Mouse (Mus musculus) forebrain, embryonic 11.5 days (tissue): Measurements from ENCODE around the gene Gp5. TPM values are rescaled to one million over a fixed set of nuclear protein-coding genes. Genes with fewer than 3 reads are reported as not detected.
"Not testable (repeated sequence)": the region's sequence is repeated elsewhere in the genome, so short reads cannot be mapped to it uniquely, and the experiment has no call there.

Source experiments
- ATAC-seq: fragments of 200-750 bp; cut with Nextera tagmentation; replicated peaks from 2 replicates; pipeline ENCODE4 v1.8.0; 2017; ENCODE audit warnings: moderate TSS enrichment; ENCODE audit not compliant: low FRiP score
- DNase-seq: peaks from one replicate; pipeline ENCODE4 v3.0.0-alpha.2; 2017; ENCODE audit warnings: low spot score
- H3K27ac ChIP-seq: fragments of 300-500 bp; sonication (generic); 2 replicates; pipeline ENCODE4 v1.5.1; 2014; ENCODE audit warnings: low read depth, low read length
- H3K27me3 ChIP-seq: fragments of 300-500 bp; sonication (generic); 2 replicates; pipeline ENCODE4 v1.6.1; 2014; ENCODE audit warnings: mild to moderate bottlenecking, low read length, mixed read lengths; ENCODE audit not compliant: control insufficient read depth, insufficient read depth
- H3K36me3 ChIP-seq: fragments of 300-500 bp; sonication (generic); 2 replicates; pipeline ENCODE4 v1.6.1; 2014; ENCODE audit warnings: mild to moderate bottlenecking, low read length, moderate library complexity, mixed read lengths; ENCODE audit not compliant: control insufficient read depth, insufficient read depth
- H3K4me1 ChIP-seq: fragments of 300-500 bp; sonication (generic); replicated peaks from 2 replicates; pipeline ENCODE4 v1.6.1; 2014; ENCODE audit warnings: low read length, mixed read lengths; ENCODE audit not compliant: control insufficient read depth, insufficient read depth
- H3K4me2 ChIP-seq: fragments of 300-500 bp; sonication (generic); 2 replicates; pipeline ENCODE4 v1.6.1; 2014; ENCODE audit warnings: low read depth, mild to moderate bottlenecking, low read length, moderate library complexity, mixed read lengths; ENCODE audit not compliant: severe bottlenecking
- H3K4me3 ChIP-seq: fragments of 300-500 bp; sonication (generic); 2 replicates; pipeline ENCODE4 v1.5.1; 2014; ENCODE audit warnings: low read depth, low read length
- H3K9ac ChIP-seq: fragments of 300-500 bp; sonication (generic); 2 replicates; pipeline ENCODE4 v1.6.1; 2014; ENCODE audit warnings: low read length
- H3K9me3 ChIP-seq: fragments of 300-500 bp; sonication (generic); 2 replicates; pipeline ENCODE4 v1.6.1; 2016; ENCODE audit warnings: low read length, mixed read lengths; ENCODE audit not compliant: control insufficient read depth
- WGBS: fragments of 180-500 bp; shearing (Covaris S2); extraction: QIAGEN DNeasy Blood & Tissue Kit; methylation state at CpG from one replicate; pipeline ENCODE4 v1.1.7; 2014; 5-methylcytosine and 5-hydroxymethylcytosine counted together
- polyA plus RNA-seq: library from polyadenylated mRNA; unstranded; fragments of >200 nt; fragmentation: Nextera tagmentation; extraction: Ambion mirVana; gene quantifications from 2 replicates; pipeline ENCODE4 v1.2.1, GENCODE M21; 2014

Gene Gp5
- polyA plus RNA-seq, result 1.7 and 2.0 TPM in 2 replicates

GRCm38 (mm10) chr16:30310647-30311046 is at the start of gene Gp5:
Gp5 (minus strand) TSS chr16:30310779.
- DNase-seq (no peak), ATAC-seq (no peak)
- H3K4me3 ChIP-seq, result peak within 1 kb of the TSS; percentile 55
- no peaks in the 10 kb centered on the region for H3K9me3 ChIP-seq
- H3K27me3 ChIP-seq, result peaks cover 44% of the 10 kb centered on the region
- H3K27ac ChIP-seq, result no peak within 1 kb of the TSS
- peaks cover 11% of the 10 kb centered on the region for H3K4me1 ChIP-seq
- H3K4me2 ChIP-seq, result peak within 1 kb of the TSS; percentile 100
- H3K9ac ChIP-seq, result peak within 1 kb of the TSS; percentile 29
- no peaks in the 10 kb centered on the region for H3K36me3 ChIP-seq

GRCm38 (mm10) chr16:30353489-30353888 is 42.9 kb upstream of the Gp5 start:
- H3K4me1 ChIP-seq, H3K9me3 ChIP-seq, DNase-seq, H3K36me3 ChIP-seq, H3K9ac ChIP-seq, ATAC-seq, H3K4me2 ChIP-seq, H3K27me3 ChIP-seq, H3K27ac ChIP-seq, H3K4me3 ChIP-seq: not testable (repeated sequence)
- 94% methylated on average over 11 of the region's 11 CpGs for WGBS

GRCm38 (mm10) chr16:30314236-30314635 is 3.7 kb upstream of the Gp5 start:
- Histone ChIP-seq H3K27ac (no peak overlapping the region), H3K36me3 (no peaks in the 10 kb centered on the region), H3K9ac (no peak overlapping the region), H3K4me3 (no peak overlapping the region), H3K4me1 (no peaks in the 10 kb centered on the region; the same call in 1 of the 2 replicates), H3K27me3 (peaks cover 20% of the 10 kb centered on the region), H3K4me2 (no peak overlapping the region), H3K9me3 (no peaks in the 10 kb centered on the region)
- ATAC-seq, result no peak
- DNase-seq, result no peak

GRCm38 (mm10) chr16:30310171-30310515 is 436 bp downstream of the Gp5 start:
- Histone ChIP-seq H3K27me3 (peaks cover 44% of the 10 kb centered on the region), H3K9ac (no peak overlapping the region), H3K27ac (no peak overlapping the region), H3K9me3 (no peaks in the 10 kb centered on the region), H3K4me2 (no peak overlapping the region), H3K4me1 (peaks cover 11% of the 10 kb centered on the region), H3K4me3 (no peak overlapping the region), H3K36me3 (no peaks in the 10 kb centered on the region)
- ATAC-seq (no peak), DNase-seq (no peak)
- 51% methylated on average over 8 of the region's 8 CpGs for WGBS

- Histone ChIP-seq H3K4me1 (peaks cover 11% of the 10 kb centered on the region), H3K27me3 (peaks cover 44% of the 10 kb centered on the region), H3K9me3 (no peaks in the 10 kb centered on the region), H3K36me3 (no peaks in the 10 kb centered on the region), H3K9ac (peak overlapping the region; percentile 29), H3K4me2 (peak overlapping the region; percentile 100), H3K4me3 (peak overlapping the region; percentile 55), H3K27ac (no peak overlapping the region)
- 4% methylated on average over 34 of the region's 34 CpGs for WGBS
- peak; percentile 66 for DNase-seq
- no peak for ATAC-seq
These were observed 996 bp downstream of the Gp5 start for GRCm38 (mm10) chr16:30309395-30310170.

GRCm38 (mm10) chr16:30308616-30309394 is 1.8 kb downstream of the Gp5 start:
- Histone ChIP-seq H3K9me3 (no peaks in the 10 kb centered on the region), H3K4me1 (peaks cover 11% of the 10 kb centered on the region), H3K4me3 (peak overlapping the region; percentile 55), H3K4me2 (peak overlapping the region; percentile 100), H3K27ac (no peak overlapping the region), H3K36me3 (no peaks in the 10 kb centered on the region), H3K27me3 (peaks cover 44% of the 10 kb centered on the region), H3K9ac (peak overlapping the region; percentile 55)
- ATAC-seq (peak; percentile 42; the same call in 1 of the 2 replicates), DNase-seq (peak; percentile 74)
- under 1% methylated on average over 72 of the region's 72 CpGs for WGBS

- ATAC-seq, result no peak; the same call in 1 of the 2 replicates
- H3K9ac ChIP-seq, result peak overlapping the region; percentile 55
- no peak overlapping the region for H3K27ac ChIP-seq
- DNase-seq, result no peak
- H3K36me3 ChIP-seq, result no peaks in the 10 kb centered on the region
- peaks cover 11% of the 10 kb centered on the region for H3K4me1 ChIP-seq
- H3K27me3 ChIP-seq, result peaks cover 44% of the 10 kb centered on the region
- 13% methylated on average over 29 of the region's 29 CpGs for whole genome bisulfite sequencing
- H3K4me3 ChIP-seq, result peak overlapping the region; percentile 55
- no peaks in the 10 kb centered on the region for H3K9me3 ChIP-seq
- H3K4me2 ChIP-seq, result peak overlapping the region; percentile 100
These were observed 2.5 kb downstream of the Gp5 start for GRCm38 (mm10) chr16:30307961-30308615.

GRCm38 (mm10) chr16:30307306-30307705 is 3.3 kb downstream of the Gp5 start:
- Histone ChIP-seq H3K4me2 (no peak overlapping the region), H3K4me1 (peaks cover 11% of the 10 kb centered on the region), H3K36me3 (no peaks in the 10 kb centered on the region), H3K9me3 (no peaks in the 10 kb centered on the region), H3K9ac (no peak overlapping the region), H3K27ac (no peak overlapping the region), H3K27me3 (peaks cover 44% of the 10 kb centered on the region), H3K4me3 (no peak overlapping the region)
- DNase-seq (no peak), ATAC-seq (no peak)
- 57% methylated on average over 12 of the region's 12 CpGs for WGBS
